Mouse (Mus musculus) midbrain, embryonic 14.5 days (tissue): ENCODE data around the gene Clcn1. TPM values are rescaled to one million over a fixed set of nuclear protein-coding genes. Genes with fewer than 3 reads are reported as not detected.

Experiments used
- ATAC-seq: fragments of 200-750 bp; cut with Nextera tagmentation; 2 replicates; pipeline ENCODE4 v1.8.0; 2017; ENCODE audit warnings: moderate number of reproducible peaks, moderate library complexity; ENCODE audit not compliant: low FRiP score, low TSS enrichment
- DNase-seq: peaks from one replicate; pipeline ENCODE4 v3.0.0-alpha.2; 2015
- H3K27ac ChIP-seq: fragments of 300-500 bp; sonication (generic); replicated peaks from 2 replicates; pipeline ENCODE4 v1.5.1; 2014; ENCODE audit warnings: mild to moderate bottlenecking, low read depth, low read length, moderate library complexity
- H3K27me3 ChIP-seq: fragments of 300-500 bp; sonication (generic); 2 replicates; pipeline ENCODE4 v1.6.1; 2014; ENCODE audit warnings: low read length, control low read depth, mixed read lengths; ENCODE audit not compliant: control insufficient read depth, insufficient read depth
- H3K36me3 ChIP-seq: fragments of 300-500 bp; sonication (generic); 2 replicates; pipeline ENCODE4 v1.6.1; 2014; ENCODE audit warnings: low read length, control low read depth; ENCODE audit not compliant: control insufficient read depth, insufficient read depth
- H3K4me1 ChIP-seq: fragments of 300-500 bp; sonication (generic); 2 replicates; pipeline ENCODE4 v1.6.1; 2014; ENCODE audit warnings: mild to moderate bottlenecking, antibody characterized with exemption, low read length, control low read depth; ENCODE audit not compliant: control insufficient read depth, insufficient read depth
- H3K4me2 ChIP-seq: fragments of 300-500 bp; sonication (generic); 2 replicates; pipeline ENCODE4 v1.6.1; 2014; ENCODE audit warnings: mild to moderate bottlenecking, low read length, moderate library complexity
- H3K4me3 ChIP-seq: fragments of 300-500 bp; sonication (generic); replicated peaks from 2 replicates; pipeline ENCODE4 v1.5.1; 2014; ENCODE audit warnings: low read depth, low read length
- H3K9ac ChIP-seq: fragments of 300-500 bp; sonication (generic); replicated peaks from 2 replicates; pipeline ENCODE4 v1.6.1; 2014; ENCODE audit warnings: mild to moderate bottlenecking, low read length, moderate library complexity
- H3K9me3 ChIP-seq: fragments of 300-500 bp; sonication (generic); 2 replicates; pipeline ENCODE4 v1.6.1; 2016; ENCODE audit warnings: low read length, control low read depth, mixed read lengths; ENCODE audit not compliant: control insufficient read depth
- WGBS: fragments of 180-500 bp; shearing (Covaris S2); extraction: QIAGEN DNeasy Blood & Tissue Kit; methylation state at CpG from one replicate; pipeline ENCODE4 v1.1.7; 2014; 5-methylcytosine and 5-hydroxymethylcytosine counted together
- polyA plus RNA-seq: library from polyadenylated mRNA; unstranded; fragments of >200 nt; fragmentation: Nextera tagmentation; extraction: Ambion mirVana; gene quantifications from 2 replicates; pipeline ENCODE4 v1.2.1, GENCODE M21; 2014

The Clcn1 gene
- polyA plus RNA-seq, 1 experiment from 2014 or later = 2.8 TPM

DNA sequence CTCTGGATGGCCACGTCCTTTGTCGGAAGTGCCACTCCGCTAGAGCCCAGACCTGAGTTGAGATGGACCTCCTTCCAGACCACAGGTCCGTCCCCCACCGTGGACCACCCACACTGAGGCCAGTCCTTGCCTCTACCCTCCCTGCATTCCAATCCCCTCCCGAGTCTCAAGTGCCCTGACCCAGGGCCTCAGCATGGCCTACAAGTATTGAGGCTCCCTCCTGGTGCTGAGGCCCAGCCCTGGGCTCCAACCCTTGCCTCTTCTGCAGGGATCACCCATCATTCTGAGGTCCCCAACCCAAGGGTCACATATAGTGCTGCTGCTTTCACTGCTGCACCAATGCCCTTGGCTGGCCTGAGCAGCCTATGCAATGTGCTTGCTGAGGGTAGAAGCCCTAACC, 71.4 kb downstream of the Clcn1 start:
- H3K36me3 ChIP-seq = peaks cover 54% of the 10 kb centered on the region

DNA sequence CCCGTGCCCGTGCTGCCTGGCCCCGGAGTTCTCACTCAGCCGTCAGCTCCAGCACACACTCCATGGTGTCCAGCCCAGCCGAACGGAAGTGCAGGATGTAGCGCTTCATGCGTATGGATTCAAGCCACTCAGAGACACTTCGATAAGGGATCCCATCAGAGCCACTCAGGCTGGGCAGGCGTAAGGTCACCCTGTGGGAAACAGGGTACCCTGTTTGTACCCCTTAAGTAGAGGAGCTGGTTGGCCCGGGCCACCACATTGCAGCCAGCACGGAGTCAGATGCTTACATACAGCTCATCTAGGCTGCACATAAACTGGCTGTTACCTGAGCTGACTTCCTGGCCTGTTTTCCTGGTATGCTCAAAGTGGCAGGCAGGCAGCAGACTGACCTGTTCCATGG, 72.4 kb downstream of the Clcn1 start:
- 94% methylated on average over 12 of the region's 12 CpGs for WGBS
- Histone ChIP-seq H3K9me3 (no peaks in the 10 kb centered on the region), H3K4me1 (peaks cover 7% of the 10 kb centered on the region; the same call in 1 of the 2 replicates), H3K27ac (no peak overlapping the region), H3K4me3 (no peak overlapping the region), H3K9ac (no peak overlapping the region), H3K4me2 (no peak overlapping the region), H3K27me3 (no peaks in the 10 kb centered on the region), H3K36me3 (peaks cover 49% of the 10 kb centered on the region)
- DNase-seq = no peak
- no peak for ATAC-seq

More for the DNA sequence above, 71.4 kb downstream of the Clcn1 start:
- H3K9ac ChIP-seq = no peak overlapping the region
- H3K27ac ChIP-seq = no peak overlapping the region
- no peaks in the 10 kb centered on the region for H3K27me3 ChIP-seq
- ATAC-seq (no peak), DNase-seq (no peak)
- H3K9me3 ChIP-seq = no peaks in the 10 kb centered on the region
- peaks cover 12% of the 10 kb centered on the region; the same call in 1 of the 2 replicates for H3K4me1 ChIP-seq
- H3K4me3 ChIP-seq = no peak overlapping the region
- WGBS = 62% methylated on average over 6 of the region's 6 CpGs
- no peak overlapping the region for H3K4me2 ChIP-seq

DNA sequence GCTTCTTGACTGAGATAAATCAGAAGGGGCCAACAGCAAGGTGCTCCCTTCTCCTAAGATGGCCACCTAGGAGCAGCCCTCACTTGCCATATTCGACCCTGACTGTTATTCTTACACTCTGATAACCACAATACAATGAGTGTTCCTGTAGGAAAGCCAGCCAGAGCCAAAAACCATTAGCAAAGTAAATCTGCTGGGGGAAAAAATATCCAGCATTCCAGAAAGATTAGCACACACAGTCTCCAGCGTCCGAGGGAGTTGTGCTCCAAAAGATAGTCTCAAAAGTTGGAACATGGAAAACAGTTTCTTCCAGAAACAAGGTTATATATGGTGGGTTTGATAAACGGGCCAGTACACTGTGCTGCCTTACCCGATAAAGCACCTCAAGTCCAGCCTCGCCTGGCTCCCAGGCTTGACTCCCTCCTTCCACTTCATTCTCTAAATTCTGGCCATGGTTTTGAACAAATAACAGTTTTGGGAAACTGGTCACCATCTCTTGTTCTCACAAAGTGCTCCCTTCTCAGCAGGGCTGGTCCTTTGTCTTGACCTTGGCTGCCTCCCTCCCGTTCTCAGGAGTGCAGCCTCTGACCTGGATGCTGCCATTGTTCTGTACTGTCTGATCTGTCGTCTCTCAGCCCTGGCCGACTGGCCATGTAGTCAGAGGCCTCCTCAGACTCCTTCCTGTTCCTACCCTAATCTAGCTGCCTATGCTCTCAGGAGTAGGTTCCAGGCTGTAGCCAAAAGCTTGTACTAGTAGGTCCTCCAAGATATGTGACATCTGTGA, 73.1 kb downstream of the Clcn1 start:
- WGBS = 72% methylated on average over 9 of the region's 9 CpGs
- Histone ChIP-seq H3K36me3 (peaks cover 49% of the 10 kb centered on the region), H3K9ac (no peak overlapping the region), H3K27me3 (no peaks in the 10 kb centered on the region), H3K4me2 (no peak overlapping the region), H3K4me1 (peaks cover under 1% of the 10 kb centered on the region; the same call in 1 of the 2 replicates), H3K9me3 (no peaks in the 10 kb centered on the region), H3K4me3 (no peak overlapping the region), H3K27ac (no peak overlapping the region)
- DNase-seq = no peak
- ATAC-seq = no peak

DNA sequence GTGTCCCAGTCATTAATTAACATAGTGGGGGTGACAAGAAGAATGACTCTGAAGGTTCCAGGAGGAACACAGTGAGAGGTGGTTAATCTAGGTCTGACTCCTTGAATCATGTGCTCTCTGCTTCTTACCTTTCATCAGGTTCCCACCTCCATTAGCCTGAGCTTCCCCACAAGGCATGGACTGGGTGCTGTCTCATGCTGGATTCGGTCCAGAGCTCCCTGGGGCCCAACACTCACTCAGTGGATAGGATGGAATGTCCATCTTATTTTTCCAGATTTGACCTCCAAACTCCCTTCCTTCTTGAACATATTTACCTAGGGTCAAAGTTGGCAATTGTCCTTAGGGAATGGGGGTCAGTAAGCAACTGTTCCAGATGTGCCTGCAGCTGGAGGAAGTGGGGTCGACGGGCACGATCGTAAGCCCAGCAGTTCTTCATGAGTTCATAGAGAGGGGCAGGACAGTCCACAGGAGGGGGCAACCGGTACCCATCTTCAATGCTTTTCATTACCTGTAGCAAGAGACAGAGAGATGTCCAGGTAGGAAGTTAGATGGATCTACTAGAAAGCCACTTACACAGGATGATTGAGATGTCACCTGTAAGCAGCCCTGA, 73.9 kb downstream of the Clcn1 start:
- H3K4me2 ChIP-seq = no peak overlapping the region
- H3K27ac ChIP-seq = no peak overlapping the region
- no peaks in the 10 kb centered on the region for H3K4me1 ChIP-seq
- H3K36me3 ChIP-seq = peaks cover 49% of the 10 kb centered on the region
- DNase-seq (no peak), ATAC-seq (no peak)
- H3K9ac ChIP-seq = no peak overlapping the region
- whole genome bisulfite sequencing = 93% methylated on average over 6 of the region's 6 CpGs
- no peaks in the 10 kb centered on the region for H3K9me3 ChIP-seq
- no peak overlapping the region for H3K4me3 ChIP-seq
- no peaks in the 10 kb centered on the region for H3K27me3 ChIP-seq

DNA sequence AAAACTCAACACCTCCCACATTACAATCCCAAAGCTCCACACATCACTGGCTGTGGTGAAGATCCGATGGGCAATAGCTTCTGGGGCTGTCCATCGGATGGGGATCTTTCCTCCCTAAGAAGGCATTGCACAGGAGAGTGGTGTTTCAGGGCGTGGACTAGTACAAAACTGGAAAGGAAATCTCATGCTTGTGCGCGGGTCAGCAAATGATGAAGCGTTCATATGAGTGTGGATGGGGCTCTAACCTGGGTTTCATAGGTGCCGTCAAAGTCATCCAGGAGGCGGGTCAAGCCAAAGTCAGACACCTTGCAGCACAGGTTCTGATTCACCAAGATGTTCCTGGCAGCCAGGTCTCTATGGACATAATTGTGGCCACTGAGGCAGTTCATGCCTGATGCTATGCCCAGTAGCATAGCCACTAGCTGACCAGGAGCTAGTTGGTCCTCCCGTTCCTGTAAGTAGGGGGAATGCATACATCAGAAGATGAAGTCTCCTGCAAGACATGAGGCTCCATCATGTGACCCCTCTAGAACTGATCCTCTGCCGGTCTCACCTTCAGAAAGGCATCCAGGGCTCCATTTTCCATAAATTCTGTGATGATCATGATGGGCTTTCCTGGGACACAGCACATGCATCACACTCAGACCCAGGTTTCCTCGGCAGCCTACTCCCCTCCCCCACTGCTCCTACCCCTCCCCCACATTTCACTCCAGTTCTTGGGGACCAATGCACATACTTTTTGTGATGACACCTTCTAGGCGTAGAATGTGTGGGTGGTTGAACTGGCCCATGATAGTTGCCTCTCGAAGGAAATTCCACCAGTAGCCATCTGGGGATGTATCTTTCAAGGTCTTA, 74.8 kb downstream of the Clcn1 start:
- no peaks in the 10 kb centered on the region for H3K4me1 ChIP-seq
- H3K36me3 ChIP-seq = peaks cover 40% of the 10 kb centered on the region
- 95% methylated on average over 13 of the region's 13 CpGs for WGBS
- DNase-seq (no peak), ATAC-seq (no peak)
- no peak overlapping the region for H3K27ac ChIP-seq
- no peaks in the 10 kb centered on the region for H3K27me3 ChIP-seq
- no peak overlapping the region for H3K4me2 ChIP-seq
- H3K9ac ChIP-seq = no peak overlapping the region
- H3K9me3 ChIP-seq = no peaks in the 10 kb centered on the region
- no peak overlapping the region for H3K4me3 ChIP-seq

DNA sequence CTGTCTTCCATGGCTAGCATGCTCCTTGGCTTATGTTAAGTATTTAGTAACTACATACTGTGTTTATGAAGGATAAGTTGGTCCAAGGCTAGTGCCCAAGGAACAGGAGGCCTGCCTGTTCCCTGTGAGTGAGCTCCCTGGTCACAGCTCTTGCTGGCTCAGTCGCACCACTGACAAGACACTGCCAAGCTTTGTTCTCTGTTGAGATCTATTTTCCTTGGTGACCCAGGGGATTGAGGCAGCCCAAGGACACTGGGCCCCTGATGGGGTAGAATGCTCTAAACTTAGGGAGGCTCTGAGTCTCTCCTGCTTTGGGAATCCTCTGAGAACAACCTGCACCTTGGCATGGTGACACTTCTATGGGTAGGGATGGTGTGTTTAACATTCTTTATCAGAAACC, 75.6 kb downstream of the Clcn1 start:
- Histone ChIP-seq H3K9ac (no peak overlapping the region), H3K4me1 (no peaks in the 10 kb centered on the region), H3K4me3 (no peak overlapping the region), H3K27ac (no peak overlapping the region), H3K27me3 (no peaks in the 10 kb centered on the region), H3K9me3 (no peaks in the 10 kb centered on the region), H3K36me3 (peaks cover 32% of the 10 kb centered on the region), H3K4me2 (no peak overlapping the region)
- WGBS = 57% methylated on average over 1 of the region's 1 CpGs
- ATAC-seq = no peak
- no peak for DNase-seq

DNA sequence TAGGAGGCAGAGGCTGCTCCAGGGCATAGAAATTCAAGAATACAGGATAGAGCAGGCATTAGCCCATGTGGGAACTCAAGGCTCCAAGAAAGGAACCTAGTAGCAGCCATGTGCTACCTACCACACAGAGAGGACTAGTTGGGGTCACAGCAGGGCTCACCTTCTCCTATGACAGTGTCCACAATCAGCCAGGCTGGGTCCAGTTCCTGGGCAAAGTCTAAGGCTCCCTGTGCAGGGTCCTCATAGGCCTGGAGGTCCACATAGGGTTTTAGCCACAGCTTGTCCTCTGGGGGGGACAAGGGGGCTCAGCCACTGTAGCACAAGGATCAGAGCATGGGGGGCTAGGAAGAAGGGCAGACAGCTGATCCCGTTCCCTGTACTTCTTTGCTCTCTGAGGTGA, 76.0 kb downstream of the Clcn1 start:
- Histone ChIP-seq H3K9me3 (no peaks in the 10 kb centered on the region), H3K4me2 (no peak overlapping the region), H3K9ac (no peak overlapping the region), H3K4me3 (no peak overlapping the region), H3K27ac (no peak overlapping the region), H3K4me1 (no peaks in the 10 kb centered on the region), H3K36me3 (peaks cover 28% of the 10 kb centered on the region), H3K27me3 (no peaks in the 10 kb centered on the region)
- ATAC-seq = peak; percentile 38
- WGBS = 68% methylated on average over 1 of the region's 1 CpGs
- DNase-seq = no peak

DNA sequence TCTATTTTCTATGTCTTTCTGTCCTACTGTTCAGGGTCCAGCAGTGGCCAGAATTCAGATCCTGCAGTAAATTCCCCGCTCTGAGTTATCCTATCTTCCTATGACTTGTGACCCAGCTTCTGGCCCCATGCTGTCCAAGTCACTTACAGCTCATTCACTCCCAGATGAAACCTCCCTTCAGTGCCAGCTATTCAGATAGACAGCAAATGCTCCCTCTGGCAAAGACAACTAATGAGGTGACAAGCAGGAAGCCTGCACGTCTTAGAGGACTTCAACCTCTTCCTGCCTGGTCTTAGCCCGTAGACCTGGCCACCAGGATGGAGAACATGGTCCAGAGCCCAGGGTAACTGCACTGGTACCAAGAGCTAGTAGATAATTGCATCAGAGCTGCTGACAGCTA, 76.5 kb downstream of the Clcn1 start:
- no peak for ATAC-seq

More for the DNA sequence above, 76.5 kb downstream of the Clcn1 start:
- Histone ChIP-seq H3K9me3 (no peaks in the 10 kb centered on the region), H3K4me2 (no peak overlapping the region), H3K9ac (no peak overlapping the region), H3K4me3 (no peak overlapping the region), H3K27ac (no peak overlapping the region), H3K4me1 (no peaks in the 10 kb centered on the region), H3K36me3 (peaks cover 23% of the 10 kb centered on the region), H3K27me3 (no peaks in the 10 kb centered on the region)
- WGBS = 56% methylated on average over 3 of the region's 3 CpGs
- no peak for DNase-seq
